Mouse (Mus musculus): ENCODE data around the gene Nup133. TPM values are rescaled to one million over a fixed set of nuclear protein-coding genes. Genes with fewer than 3 reads are reported as not detected.

Nup133 gene
- polyA plus RNA-seq, 1 experiment, result 7.9 TPM

GRCm38 (mm10) chr8:123895680-123896365 lies 53.2 kb downstream of the Nup133 start:
- no peaks in the 10 kb centered on the region; the same call in 1 of the 2 replicates for H3K27me3 ChIP-seq (replicated peaks; ENCODE audit: control insufficient read depth, insufficient read depth, low read length)
- 70% methylated on average over 9 of the region's 9 CpGs for whole genome bisulfite sequencing

GRCm38 (mm10) chr8:123895230-123895629 lies 53.8 kb downstream of the Nup133 start:
- no peak overlapping the region for H3K27ac ChIP-seq (ENCODE audit: insufficient read depth, low read depth, low read length)
- no peaks in the 10 kb centered on the region for H3K36me3 ChIP-seq (ENCODE audit: control insufficient read depth, insufficient read depth, low read length)
- H3K27me3 ChIP-seq (replicated peaks; ENCODE audit: control insufficient read depth, insufficient read depth, low read length), result no peaks in the 10 kb centered on the region; the same call in 1 of the 2 replicates
- H3K4me1 ChIP-seq (ENCODE audit: control insufficient read depth, insufficient read depth, low read length), result no peaks in the 10 kb centered on the region
- WGBS, result 73% methylated on average over 4 of the region's 4 CpGs
- TF ChIP-seq CTCF (conservative IDR thresholded peaks at IDR 0.05; ENCODE audit: insufficient read depth, insufficient read length, low read depth, low read length) (no peak), POLR2A (IDR thresholded peaks at IDR 0.05; ENCODE audit: low read depth, low read length) (no peak)
- no peak overlapping the region for H3K4me3 ChIP-seq (ENCODE audit: insufficient read depth, low read depth, low read length)
- no peak for DNase-seq

More at GRCm38 (mm10) chr8:123895680-123896365, 53.2 kb downstream of the Nup133 start:
- H3K27ac ChIP-seq (ENCODE audit: insufficient read depth, low read depth, low read length), result no peak overlapping the region
- DNase-seq, result no peak
- no peaks in the 10 kb centered on the region for H3K4me1 ChIP-seq (ENCODE audit: control insufficient read depth, insufficient read depth, low read length)
- no peaks in the 10 kb centered on the region for H3K36me3 ChIP-seq (ENCODE audit: control insufficient read depth, insufficient read depth, low read length)
- TF ChIP-seq POLR2A (IDR thresholded peaks at IDR 0.05; ENCODE audit: low read depth, low read length) (no peak), CTCF (conservative IDR thresholded peaks at IDR 0.05; ENCODE audit: insufficient read depth, insufficient read length, low read depth, low read length) (no peak)
- H3K4me3 ChIP-seq (ENCODE audit: insufficient read depth, low read depth, low read length), result no peak overlapping the region

- Histone ChIP-seq H3K36me3 (ENCODE audit: control insufficient read depth, insufficient read depth, low read length) (no peaks in the 10 kb centered on the region), H3K4me3 (ENCODE audit: insufficient read depth, low read depth, low read length) (no peak within 1 kb of the TSS), H3K4me1 (ENCODE audit: control insufficient read depth, insufficient read depth, low read length) (no peaks in the 10 kb centered on the region), H3K27me3 (replicated peaks; ENCODE audit: control insufficient read depth, insufficient read depth, low read length) (no peaks in the 10 kb centered on the region; the same call in 1 of the 2 replicates), H3K27ac (ENCODE audit: insufficient read depth, low read depth, low read length) (no peak within 1 kb of the TSS)
- DNase-seq, result no peak
- whole genome bisulfite sequencing, result 17% methylated on average over 15 of the region's 15 CpGs
- no peak for TF ChIP-seq POLR2A (IDR thresholded peaks at IDR 0.05; ENCODE audit: low read depth, low read length)
- no peak for TF ChIP-seq CTCF (conservative IDR thresholded peaks at IDR 0.05; ENCODE audit: insufficient read depth, insufficient read length, low read depth, low read length)
These were observed 54.5 kb downstream of the Nup133 start, which contains the start of gene Acta1 for GRCm38 (mm10) chr8:123894502-123895097. Gene Acta1, minus strand, starts transcription at chr8:123894751.

- no peak overlapping the region for H3K4me3 ChIP-seq (ENCODE audit: insufficient read depth, low read depth, low read length)
- no peak for TF ChIP-seq POLR2A (IDR thresholded peaks at IDR 0.05; ENCODE audit: low read depth, low read length)
- no peak for TF ChIP-seq CTCF (conservative IDR thresholded peaks at IDR 0.05; ENCODE audit: insufficient read depth, insufficient read length, low read depth, low read length)
- no peaks in the 10 kb centered on the region for H3K4me1 ChIP-seq (ENCODE audit: control insufficient read depth, insufficient read depth, low read length)
- no peak for DNase-seq
- H3K27ac ChIP-seq (ENCODE audit: insufficient read depth, low read depth, low read length), result no peak overlapping the region
- WGBS, result 79% methylated on average over 11 of the region's 11 CpGs
- H3K36me3 ChIP-seq (ENCODE audit: control insufficient read depth, insufficient read depth, low read length), result no peaks in the 10 kb centered on the region
- H3K27me3 ChIP-seq (replicated peaks; ENCODE audit: control insufficient read depth, insufficient read depth, low read length), result no peaks in the 10 kb centered on the region; the same call in 1 of the 2 replicates
These were observed 55.7 kb downstream of the Nup133 start for GRCm38 (mm10) chr8:123893413-123893812.

GRCm38 (mm10) chr8:123892586-123893155 lies 56.4 kb downstream of the Nup133 start:
- H3K4me1 ChIP-seq (ENCODE audit: control insufficient read depth, insufficient read depth, low read length), result no peaks in the 10 kb centered on the region
- H3K4me3 ChIP-seq (ENCODE audit: insufficient read depth, low read depth, low read length), result no peak overlapping the region
- DNase-seq, result no peak
- no peaks in the 10 kb centered on the region for H3K36me3 ChIP-seq (ENCODE audit: control insufficient read depth, insufficient read depth, low read length)
- TF ChIP-seq POLR2A (IDR thresholded peaks at IDR 0.05; ENCODE audit: low read depth, low read length) (no peak), CTCF (conservative IDR thresholded peaks at IDR 0.05; ENCODE audit: insufficient read depth, insufficient read length, low read depth, low read length) (no peak)
- 13% methylated on average over 30 of the region's 30 CpGs for WGBS
- no peaks in the 10 kb centered on the region; the same call in 1 of the 2 replicates for H3K27me3 ChIP-seq (replicated peaks; ENCODE audit: control insufficient read depth, insufficient read depth, low read length)
- no peak overlapping the region for H3K27ac ChIP-seq (ENCODE audit: insufficient read depth, low read depth, low read length)

- DNase-seq, result no peak
- H3K4me3 ChIP-seq (ENCODE audit: insufficient read depth, low read depth, low read length), result no peak overlapping the region
These were observed 57.0 kb downstream of the Nup133 start for GRCm38 (mm10) chr8:123891883-123892585.

More at GRCm38 (mm10) chr8:123891883-123892585, 57.0 kb downstream of the Nup133 start:
- Histone ChIP-seq H3K36me3 (ENCODE audit: control insufficient read depth, insufficient read depth, low read length) (no peaks in the 10 kb centered on the region), H3K27me3 (replicated peaks; ENCODE audit: control insufficient read depth, insufficient read depth, low read length) (no peaks in the 10 kb centered on the region; the same call in 1 of the 2 replicates), H3K27ac (ENCODE audit: insufficient read depth, low read depth, low read length) (no peak overlapping the region), H3K4me1 (ENCODE audit: control insufficient read depth, insufficient read depth, low read length) (no peaks in the 10 kb centered on the region)
- WGBS, result 3% methylated on average over 49 of the region's 49 CpGs
- no peak for TF ChIP-seq POLR2A (IDR thresholded peaks at IDR 0.05; ENCODE audit: low read depth, low read length)
- TF ChIP-seq CTCF (conservative IDR thresholded peaks at IDR 0.05; ENCODE audit: insufficient read depth, insufficient read length, low read depth, low read length), result no peak
